Mouse (Mus musculus): ENCODE results near the gene Ajuba. TPM values are rescaled to one million over a fixed set of nuclear protein-coding genes. Genes with fewer than 3 reads are reported as not detected.
A peak's percentile ranks its signal among the peaks of the same experiment; 100 is the strongest.

The Ajuba gene
- total and polyA plus RNA-seq, 3 experiments, result 0.08 TPM; not detected in 1

DNA sequence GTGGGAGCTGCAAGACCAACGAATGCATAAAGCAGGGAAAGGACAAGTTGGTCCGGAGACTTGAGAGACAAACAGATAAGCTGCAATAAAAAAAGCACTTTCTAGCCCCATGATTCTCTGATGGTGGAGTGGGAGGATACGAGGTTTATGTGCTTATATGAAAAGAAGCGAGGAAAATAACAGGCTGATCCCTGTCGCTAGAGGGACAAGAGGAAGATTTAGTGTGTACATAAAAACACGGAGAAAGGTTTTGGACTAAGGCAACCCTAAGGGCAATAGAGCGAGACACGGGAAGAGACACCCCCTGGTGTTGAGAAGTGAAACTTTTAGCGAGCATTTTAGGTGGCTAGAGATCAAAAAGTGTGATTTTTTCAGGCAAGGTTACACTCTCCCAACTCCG lies 705 bp upstream of the Ajuba start:
- Histone ChIP-seq H3K27me3 (ENCODE audit: control insufficient read depth in 1 of 2, insufficient read depth in 2 of 2, low read length in 2 of 2) (no peaks in the 10 kb centered on the region), H3K36me3 (ENCODE audit: control insufficient read depth in 1 of 2, insufficient read depth in 2 of 2, low read length in 2 of 2) (0 out of 4 replicates have a peak, but pooled peaks cover 0 to 1% of the 10 kb centered on the region in 2 experiments), H3K9me3 (replicated peaks; ENCODE audit: insufficient read depth, low read length) (no peaks in the 10 kb centered on the region), H3K9ac (ENCODE audit: control insufficient read depth, low read depth, low read length, poor library complexity, severe bottlenecking) (no peak overlapping the region), H3K4me1 (ENCODE audit: control insufficient read depth in 1 of 2, insufficient read depth in 2 of 2, low read length in 2 of 2) (peaks cover 2 to 6% of the 10 kb centered on the region in 2 experiments), H3K4me3 (ENCODE audit: control insufficient read depth in 1 of 2, insufficient read depth in 1 of 2, low read depth in 2 of 2, low read length in 2 of 2) (no peak overlapping the region), H3K79me2 (ENCODE audit: control insufficient read depth, insufficient read depth, low read length, poor library complexity) (no peaks in the 10 kb centered on the region), H3K27ac (ENCODE audit: control insufficient read depth, low read depth, low read length) (no peak overlapping the region)
- TF ChIP-seq MAZ (IDR thresholded peaks at IDR 0.05; ENCODE audit: low read depth, low read length) (no peak), MYC (IDR thresholded peaks at IDR 0.05; ENCODE audit: low read depth, low read length) (no peak), USF1 (IDR thresholded peaks at IDR 0.05; ENCODE audit: low read depth, low read length) (no peak), SMC3 (IDR thresholded peaks at IDR 0.05; ENCODE audit: low read depth, low read length) (0 out of 2 replicates have a peak, but pooled peaks have one; percentile 12)
- no peak for DNase-seq (ENCODE audit: low read depth, low spot score)

DNA sequence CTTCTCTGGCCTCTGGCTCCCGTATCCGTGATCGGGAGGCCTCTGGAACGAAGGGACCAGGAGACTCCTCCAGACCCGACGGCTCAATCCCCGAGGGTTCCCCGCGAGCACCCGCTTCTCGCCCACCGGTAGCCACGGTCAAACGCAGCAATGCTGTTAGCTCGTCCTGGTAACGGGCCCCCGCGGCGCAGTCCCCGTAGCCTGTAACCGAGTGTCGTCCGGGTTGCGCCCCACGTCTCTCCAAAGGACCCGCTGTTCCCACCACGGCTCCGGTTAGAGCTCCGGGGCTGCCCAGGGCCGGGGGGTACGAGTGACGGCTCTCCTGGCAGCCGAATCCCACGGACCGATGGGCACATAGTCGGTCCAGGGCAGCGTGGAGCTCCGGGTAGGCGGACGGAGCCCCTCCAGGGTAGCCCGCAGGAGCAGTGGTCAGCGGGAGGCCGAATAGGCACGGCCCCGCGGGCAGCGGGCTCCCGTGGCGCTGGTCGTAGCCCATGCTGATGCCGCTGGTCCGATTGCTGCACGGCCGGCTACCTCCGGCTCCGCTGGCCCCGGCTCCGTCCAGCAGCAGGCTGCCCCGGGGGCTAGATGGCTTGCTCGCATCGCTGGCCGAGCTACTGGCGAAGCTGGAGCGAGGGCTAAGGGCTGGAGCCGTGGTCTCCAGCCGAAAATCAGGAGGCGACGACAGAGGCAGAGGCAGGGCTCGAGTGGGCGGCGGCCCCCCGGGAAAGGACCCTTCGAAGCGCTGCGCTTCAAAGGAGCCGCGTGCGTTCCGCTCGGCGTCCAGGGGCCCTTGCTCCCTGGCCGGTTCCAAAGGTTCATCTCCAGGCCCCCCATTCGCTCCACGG lies 893 bp downstream of the Ajuba start:
- no peaks in the 10 kb centered on the region for H3K79me2 ChIP-seq (ENCODE audit: control insufficient read depth, insufficient read depth, low read length, poor library complexity)
- H3K4me1 ChIP-seq (ENCODE audit: control insufficient read depth in 1 of 2, insufficient read depth in 2 of 2, low read length in 2 of 2), result peaks cover 6 to 16% of the 10 kb centered on the region in 2 experiments
- no peak overlapping the region for H3K4me3 ChIP-seq (ENCODE audit: control insufficient read depth in 1 of 2, insufficient read depth in 1 of 2, low read depth in 2 of 2, low read length in 2 of 2)
- H3K27me3 ChIP-seq (ENCODE audit: control insufficient read depth in 1 of 2, insufficient read depth in 2 of 2, low read length in 2 of 2), result no peaks in the 10 kb centered on the region
- no peak overlapping the region for H3K9ac ChIP-seq (ENCODE audit: control insufficient read depth, low read depth, low read length, poor library complexity, severe bottlenecking)
- no peak for DNase-seq (ENCODE audit: low read depth, low spot score)
- 0 out of 4 replicates have a peak, but pooled peaks cover 0 to 5% of the 10 kb centered on the region in 2 experiments for H3K36me3 ChIP-seq (ENCODE audit: control insufficient read depth in 1 of 2, insufficient read depth in 2 of 2, low read length in 2 of 2)
- no peak overlapping the region for H3K27ac ChIP-seq (ENCODE audit: control insufficient read depth, low read depth, low read length)
- TF ChIP-seq POLR2AphosphoS2 (IDR thresholded peaks at IDR 0.05; ENCODE audit: low read length), result no peak
- TF ChIP-seq CHD2 (IDR thresholded peaks at IDR 0.05; ENCODE audit: low read length), result no peak
- TF ChIP-seq ZC3H11A (IDR thresholded peaks at IDR 0.05; ENCODE audit: low read depth, low read length), result no peak
- TF ChIP-seq NRF1 (IDR thresholded peaks at IDR 0.05; ENCODE audit: insufficient read depth, low read depth, low read length, poor library complexity, severe bottlenecking), result no peak
- no peak for TF ChIP-seq TCF12 (IDR thresholded peaks at IDR 0.05; ENCODE audit: low read depth, low read length)
- TF ChIP-seq MEF2A (IDR thresholded peaks at IDR 0.05; ENCODE audit: extremely low read depth, insufficient replicate concordance, low read depth, low read length, poor library complexity, severe bottlenecking), result no peak
- no peak for TF ChIP-seq UBTF (IDR thresholded peaks at IDR 0.05; ENCODE audit: borderline replicate concordance, insufficient read depth, low read depth, low read length)
- no peak for TF ChIP-seq USF2 (IDR thresholded peaks at IDR 0.05; ENCODE audit: borderline replicate concordance in 1 of 2, insufficient read depth in 1 of 2, low read depth in 1 of 2, low read length in 2 of 2)
- no peak for TF ChIP-seq USF1 (IDR thresholded peaks at IDR 0.05; ENCODE audit: low read depth, low read length)
- TF ChIP-seq EP300 (IDR thresholded peaks at IDR 0.05; ENCODE audit: low read depth in 1 of 2, low read length in 2 of 2), result no peak
- no peak for TF ChIP-seq SIN3A (IDR thresholded peaks at IDR 0.05; ENCODE audit: low read length)
- no peak for TF ChIP-seq MAX (IDR thresholded peaks at IDR 0.05; ENCODE audit: low read length)
- TF ChIP-seq CTCF (IDR thresholded peaks at IDR 0.05 in 2 of 3, conservative IDR thresholded peaks at IDR 0.05 in 1 of 3; ENCODE audit: control insufficient read depth in 1 of 3, insufficient read depth in 1 of 3, low read depth in 2 of 3, low read length in 3 of 3, poor library complexity in 1 of 3, severe bottlenecking in 1 of 3), result no peak
- no peak for TF ChIP-seq POLR2A (IDR thresholded peaks at IDR 0.05; ENCODE audit: control insufficient read depth in 1 of 2, insufficient read depth in 1 of 2, low read depth in 1 of 2, low read length in 2 of 2, poor library complexity in 1 of 2)
- no peak for TF ChIP-seq MAZ (IDR thresholded peaks at IDR 0.05; ENCODE audit: low read depth, low read length)
- no peak for TF ChIP-seq TBP (IDR thresholded peaks at IDR 0.05; ENCODE audit: low read depth, low read length)
- H3K9me3 ChIP-seq (replicated peaks; ENCODE audit: insufficient read depth, low read length), result no peaks in the 10 kb centered on the region
